Comparison of ENCODE assay signal across 10 mouse cellular contexts in genomic region chr2:29968638-29969037, GRCm38 (mm10). TPM values are rescaled to one million over a fixed set of nuclear protein-coding genes. Genes with fewer than 3 reads are reported as not detected.
DNase-seq lines count a peak whose midpoint lies in the region; ATAC-seq and TF ChIP-seq lines count a peak whose summit lies in the region.
"Had no signal": no experiment of that assay in that cellular context is flagged by ENCODE, and none has a peak within 500 bp of the region (broad histone marks: within the 10 kb centered on the region; RNA-seq: fewer than 3 reads in every experiment).

No protein-coding gene starts in this region.

- peaks cover 28% of the 10 kb centered on the region; the same call in 1 of the 2 replicates for H3K36me3 ChIP-seq in forebrain, embryonic 14.5 days (ENCODE audit: control insufficient read depth, insufficient read depth, low read length)
- H3K36me3 ChIP-seq in forebrain, embryonic 12.5 days (replicated peaks) = peaks cover 17% of the 10 kb centered on the region; the same call in 1 of the 2 replicates
- peaks cover 3% of the 10 kb centered on the region; the same call in 1 of the 2 replicates for H3K36me3 ChIP-seq in kidney, adult 2 months (ENCODE audit: control insufficient read depth, insufficient read depth, low read length)
- H3K36me3 ChIP-seq in kidney, embryonic 15.5 days = peaks cover 24% of the 10 kb centered on the region
- no peaks in the 10 kb centered on the region; the same call in 1 of the 2 replicates for H3K36me3 ChIP-seq in hindbrain, postnatal 0 days (ENCODE audit: insufficient read depth, low read length)

- DNase-seq in forebrain, embryonic 14.5 days (ENCODE audit: low spot score) = no peak
- DNase-seq in kidney, adult 2 months = peak; percentile 75
- DNase-seq in 3T3-L1 (ENCODE audit: low read depth, low spot score) = peak; percentile 68
- no peak for DNase-seq in hindbrain, postnatal 0 days (ENCODE audit: low spot score)
- no peak for DNase-seq in cerebellum, adult 18-20 months
- no peak for DNase-seq in right cerebral cortex, adult 2 months (ENCODE audit: low spot score in 2 of 2)
- DNase-seq: heart, postnatal 14 days; right cerebral cortex, postnatal 14 days had no signal

- peaks cover 53% of the 10 kb centered on the region for H3K4me1 ChIP-seq in forebrain, embryonic 14.5 days (ENCODE audit: control insufficient read depth, insufficient read depth, low read length)
- H3K4me1 ChIP-seq in forebrain, embryonic 12.5 days = peaks cover 57% of the 10 kb centered on the region
- H3K4me1 ChIP-seq in kidney, adult 2 months (ENCODE audit: control insufficient read depth, insufficient read depth, low read length) = peaks cover 55% of the 10 kb centered on the region
- H3K4me1 ChIP-seq in kidney, embryonic 15.5 days = peaks cover 66% of the 10 kb centered on the region
- peaks cover 41% of the 10 kb centered on the region for H3K4me1 ChIP-seq in hindbrain, postnatal 0 days (ENCODE audit: insufficient read depth, low read length)

- H3K27ac ChIP-seq in forebrain, embryonic 14.5 days (ENCODE audit: low read depth, low read length) = no peak overlapping the region
- no peak overlapping the region for H3K27ac ChIP-seq in forebrain, embryonic 12.5 days
- H3K27ac ChIP-seq in kidney, adult 2 months (ENCODE audit: insufficient read depth, low read depth, low read length) = peak overlapping the region; percentile 71
- no peak overlapping the region for H3K27ac ChIP-seq in kidney, embryonic 15.5 days
- no peak overlapping the region for H3K27ac ChIP-seq in hindbrain, postnatal 0 days

- H3K4me3 ChIP-seq in forebrain, embryonic 14.5 days (ENCODE audit: low read depth, low read length) = no peak overlapping the region
- no peak overlapping the region for H3K4me3 ChIP-seq in forebrain, embryonic 12.5 days (replicated peaks)
- H3K4me3 ChIP-seq in kidney, adult 2 months (ENCODE audit: insufficient read depth, low read depth, low read length) = no peak overlapping the region
- no peak overlapping the region for H3K4me3 ChIP-seq in kidney, embryonic 15.5 days (replicated peaks)
- no peak overlapping the region for H3K4me3 ChIP-seq in hindbrain, postnatal 0 days (ENCODE audit: low read length)

- TF ChIP-seq POLR2A in kidney, adult 2 months (IDR thresholded peaks at IDR 0.05; ENCODE audit: low read depth, low read length) = no peak

- H3K9me3 ChIP-seq in forebrain, embryonic 14.5 days (replicated peaks; ENCODE audit: control insufficient read depth, low read length) = no peaks in the 10 kb centered on the region
- no peaks in the 10 kb centered on the region for H3K9me3 ChIP-seq in forebrain, embryonic 12.5 days
- no peaks in the 10 kb centered on the region for H3K9me3 ChIP-seq in kidney, embryonic 15.5 days (replicated peaks)
- no peaks in the 10 kb centered on the region for H3K9me3 ChIP-seq in hindbrain, postnatal 0 days (ENCODE audit: low read length)

- 0 out of 2 replicates have a peak overlapping the region, but pooled peaks have one; percentile 8 for H3K9ac ChIP-seq in forebrain, embryonic 14.5 days (ENCODE audit: low read length)
- no peak overlapping the region for H3K9ac ChIP-seq in forebrain, embryonic 12.5 days
- no peak overlapping the region for H3K9ac ChIP-seq in kidney, embryonic 15.5 days
- 0 out of 2 replicates have a peak overlapping the region, but pooled peaks have one; percentile 6 for H3K9ac ChIP-seq in hindbrain, postnatal 0 days (replicated peaks; ENCODE audit: low read length)

- ATAC-seq in forebrain, embryonic 14.5 days = no peak
- no peak for ATAC-seq in forebrain, embryonic 12.5 days (ENCODE audit: low FRiP score)
- no peak for ATAC-seq in kidney, embryonic 15.5 days (replicated peaks; ENCODE audit: low FRiP score)
- no peak for ATAC-seq in hindbrain, postnatal 0 days

- peak overlapping the region; percentile 16; the same call in 1 of the 2 replicates for H3K4me2 ChIP-seq in forebrain, embryonic 14.5 days (ENCODE audit: low read length)
- H3K4me2 ChIP-seq in forebrain, embryonic 12.5 days = no peak overlapping the region
- no peak overlapping the region for H3K4me2 ChIP-seq in kidney, embryonic 15.5 days
- peak overlapping the region; percentile 73; the same call in 1 of the 2 replicates for H3K4me2 ChIP-seq in hindbrain, postnatal 0 days (ENCODE audit: low read depth, low read length)

- 79% methylated on average over 5 of the region's 5 CpGs for WGBS in forebrain, embryonic 14.5 days
- 81% methylated on average over 5 of the region's 5 CpGs for WGBS in forebrain, embryonic 12.5 days
- WGBS in kidney, adult 2 months = 21% methylated on average over 5 of the region's 5 CpGs
- WGBS in kidney, embryonic 15.5 days = 65% methylated on average over 5 of the region's 5 CpGs
- WGBS in hindbrain, postnatal 0 days = 71% methylated on average over 5 of the region's 5 CpGs

- no peaks in the 10 kb centered on the region for H3K27me3 ChIP-seq in forebrain, embryonic 14.5 days (replicated peaks; ENCODE audit: control insufficient read depth, insufficient read depth, low read length)
- H3K27me3 ChIP-seq in forebrain, embryonic 12.5 days = no peaks in the 10 kb centered on the region
- no peaks in the 10 kb centered on the region for H3K27me3 ChIP-seq in kidney, adult 2 months (replicated peaks; ENCODE audit: control insufficient read depth, insufficient read depth, low read length)
- H3K27me3 ChIP-seq in kidney, embryonic 15.5 days = no peaks in the 10 kb centered on the region
- no peaks in the 10 kb centered on the region for H3K27me3 ChIP-seq in hindbrain, postnatal 0 days (ENCODE audit: insufficient read depth, low read length)

- no peak for TF ChIP-seq CTCF in kidney, adult 2 months (conservative IDR thresholded peaks at IDR 0.05; ENCODE audit: insufficient read depth, insufficient read length, low read depth, low read length)
- TF ChIP-seq CTCF in hindbrain, postnatal 0 days (IDR thresholded peaks at IDR 0.05; ENCODE audit: low read depth) = no peak

RNA-seq across cellular contexts. Expression of gene Sptan1, which starts 3.3 kb away (rescaled TPM):
- polyA plus RNA-seq in forebrain, embryonic 14.5 days (2014; fragmentation: Nextera tagmentation; extraction: Ambion mirVana) = 310 and 312 TPM in 2 replicates
- polyA plus RNA-seq in forebrain, embryonic 12.5 days (2016; fragmentation: Nextera tagmentation; extraction: Ambion mirVana) = 160 and 173 TPM in 2 replicates
- polyA plus RNA-seq in kidney, adult 2 months (2012; rRNA removed) = 237 and 250 TPM in 2 replicates
- polyA plus RNA-seq in kidney, embryonic 15.5 days (2015; fragmentation: Nextera tagmentation; extraction: Ambion mirVana) = 82.0 and 103 TPM in 2 replicates
- total RNA-seq in hindbrain, postnatal 0 days (2014; rRNA removed) = 716 and 902 TPM in 2 replicates
- 166 and 184 TPM in 2 replicates for polyA plus RNA-seq in hindbrain, postnatal 0 days (2015; fragmentation: Nextera tagmentation; extraction: Ambion mirVana)

RNA-seq across cellular contexts. Expression of gene Gle1, which starts 33.4 kb away (rescaled TPM):
- polyA plus RNA-seq in forebrain, embryonic 14.5 days (2014; fragmentation: Nextera tagmentation; extraction: Ambion mirVana) = 54.0 and 63.3 TPM in 2 replicates
- polyA plus RNA-seq in forebrain, embryonic 12.5 days (2016; fragmentation: Nextera tagmentation; extraction: Ambion mirVana) = 77.6 and 79.7 TPM in 2 replicates
- polyA plus RNA-seq in kidney, adult 2 months (2012; rRNA removed) = 21.1 and 25.4 TPM in 2 replicates
- 60.1 and 65.5 TPM in 2 replicates for polyA plus RNA-seq in kidney, embryonic 15.5 days (2015; fragmentation: Nextera tagmentation; extraction: Ambion mirVana)
- total RNA-seq in hindbrain, postnatal 0 days (2014; rRNA removed) = 39.4 and 43.6 TPM in 2 replicates
- polyA plus RNA-seq in hindbrain, postnatal 0 days (2015; fragmentation: Nextera tagmentation; extraction: Ambion mirVana) = 52.7 and 56.0 TPM in 2 replicates

Comparison
In these comparisons a context has a peak if more than half of its experiments do, and no peak if none do; other contexts are left out.
1. H3K4me2 ChIP-seq: peak in forebrain, embryonic 14.5 days (single experiment) and hindbrain, postnatal 0 days (single experiment); none in forebrain, embryonic 12.5 days (single experiment) and kidney, embryonic 15.5 days (single experiment).
2. H3K9ac ChIP-seq: peak in forebrain, embryonic 14.5 days (single experiment) and hindbrain, postnatal 0 days (single experiment); none in forebrain, embryonic 12.5 days (single experiment) and kidney, embryonic 15.5 days (single experiment).
3. DNase-seq: peak in kidney, adult 2 months (single experiment) and 3T3-L1 (single experiment); none in forebrain, embryonic 14.5 days (single experiment), hindbrain, postnatal 0 days (single experiment), cerebellum, adult 18-20 months (0 of 2) and right cerebral cortex, adult 2 months (0 of 2).